Mouse (Mus musculus): ENCODE results near the gene Pask.

The Pask gene

GRCm38 (mm10) chr1:93289678-93290214, 53.5 kb downstream of the Pask start:
- no peak for DNase-seq (ENCODE audit: low read depth, low spot score)

- DNase-seq (ENCODE audit: low read depth, low spot score), result no peak
Measured at GRCm38 (mm10) chr1:93277041-93277440, 66.2 kb downstream of the Pask start.

- DNase-seq (ENCODE audit: low read depth, low spot score), result peak; percentile 4
Measured at GRCm38 (mm10) chr1:93275561-93275960, 67.7 kb downstream of the Pask start.

GRCm38 (mm10) chr1:93272409-93272821, 70.9 kb downstream of the Pask start:
- DNase-seq (ENCODE audit: low read depth, low spot score), result peak; percentile 7

GRCm38 (mm10) chr1:93271751-93272150, 71.5 kb downstream of the Pask start:
- DNase-seq (ENCODE audit: low read depth, low spot score), result no peak

- DNase-seq (ENCODE audit: low read depth, low spot score), result no peak
Measured at GRCm38 (mm10) chr1:93270516-93271240, 72.6 kb downstream of the Pask start.

- no peak for DNase-seq (ENCODE audit: low read depth, low spot score)
Measured at GRCm38 (mm10) chr1:93268246-93268645, 75.0 kb downstream of the Pask start.

- DNase-seq (ENCODE audit: low read depth, low spot score), result no peak
Measured at GRCm38 (mm10) chr1:93267207-93267606, 76.1 kb downstream of the Pask start.

All from WW6 (cell line).